Mouse (Mus musculus): ENCODE data around the gene Gm5485. TPM values are rescaled to one million over a fixed set of nuclear protein-coding genes. Genes with fewer than 3 reads are reported as not detected.
A peak's percentile ranks its signal among the peaks of the same experiment; 100 is the strongest.

Gm5485 gene
- polyA plus RNA-seq, 1 experiment from 2014 or later, result 0.58 TPM

- Histone ChIP-seq H3K9me3 (ENCODE audit: control insufficient read depth, low read length) (no peaks in the 10 kb centered on the region), H3K4me3 (ENCODE audit: low read depth, low read length) (no peak overlapping the region), H3K36me3 (ENCODE audit: control insufficient read depth, insufficient read depth, low read length) (no peaks in the 10 kb centered on the region), H3K4me1 (replicated peaks; ENCODE audit: control insufficient read depth, insufficient read depth) (0 out of 2 replicates have a peak, but pooled peaks cover 2% of the 10 kb centered on the region), H3K4me2 (replicated peaks; ENCODE audit: low read depth) (no peak overlapping the region), H3K9ac (ENCODE audit: low read length) (no peak overlapping the region), H3K27ac (replicated peaks) (no peak overlapping the region), H3K27me3 (ENCODE audit: control insufficient read depth, insufficient read depth, low read length) (no peaks in the 10 kb centered on the region)
- 29% methylated on average over 3 of the region's 3 CpGs for WGBS
- ATAC-seq (ENCODE audit: low FRiP score, low TSS enrichment) (peak; percentile 64), DNase-seq (ENCODE audit: low spot score) (peak; percentile 34)
- no peak for TF ChIP-seq CTCF (IDR thresholded peaks at IDR 0.05; ENCODE audit: low read depth)
- no peak for TF ChIP-seq EP300 (optimal IDR thresholded peaks at IDR 0.05)
Observed at GRCm38 (mm10) chr16:48410125-48410524, 2.1 kb downstream of the Gm5485 start.

GRCm38 (mm10) chr16:48409580-48409979, 2.6 kb downstream of the Gm5485 start:
- ATAC-seq (ENCODE audit: low FRiP score, low TSS enrichment) (no peak), DNase-seq (ENCODE audit: low spot score) (no peak)
- H3K4me3 ChIP-seq (ENCODE audit: low read depth, low read length), result peak overlapping the region; percentile 31; the same call in 1 of the 2 replicates
- no peak overlapping the region for H3K27ac ChIP-seq (replicated peaks)
- H3K27me3 ChIP-seq (ENCODE audit: control insufficient read depth, insufficient read depth, low read length), result no peaks in the 10 kb centered on the region
- no peaks in the 10 kb centered on the region for H3K9me3 ChIP-seq (ENCODE audit: control insufficient read depth, low read length)
- 0 out of 2 replicates have a peak, but pooled peaks cover 2% of the 10 kb centered on the region for H3K4me1 ChIP-seq (replicated peaks; ENCODE audit: control insufficient read depth, insufficient read depth)
- H3K4me2 ChIP-seq (replicated peaks; ENCODE audit: low read depth), result peak overlapping the region; percentile 44
- no peaks in the 10 kb centered on the region for H3K36me3 ChIP-seq (ENCODE audit: control insufficient read depth, insufficient read depth, low read length)
- TF ChIP-seq CTCF (IDR thresholded peaks at IDR 0.05; ENCODE audit: low read depth) (no peak), EP300 (optimal IDR thresholded peaks at IDR 0.05) (no peak)
- 23% methylated on average over 7 of the region's 7 CpGs for WGBS
- peak overlapping the region; percentile 31; the same call in 1 of the 2 replicates for H3K9ac ChIP-seq (ENCODE audit: low read length)

DNA sequence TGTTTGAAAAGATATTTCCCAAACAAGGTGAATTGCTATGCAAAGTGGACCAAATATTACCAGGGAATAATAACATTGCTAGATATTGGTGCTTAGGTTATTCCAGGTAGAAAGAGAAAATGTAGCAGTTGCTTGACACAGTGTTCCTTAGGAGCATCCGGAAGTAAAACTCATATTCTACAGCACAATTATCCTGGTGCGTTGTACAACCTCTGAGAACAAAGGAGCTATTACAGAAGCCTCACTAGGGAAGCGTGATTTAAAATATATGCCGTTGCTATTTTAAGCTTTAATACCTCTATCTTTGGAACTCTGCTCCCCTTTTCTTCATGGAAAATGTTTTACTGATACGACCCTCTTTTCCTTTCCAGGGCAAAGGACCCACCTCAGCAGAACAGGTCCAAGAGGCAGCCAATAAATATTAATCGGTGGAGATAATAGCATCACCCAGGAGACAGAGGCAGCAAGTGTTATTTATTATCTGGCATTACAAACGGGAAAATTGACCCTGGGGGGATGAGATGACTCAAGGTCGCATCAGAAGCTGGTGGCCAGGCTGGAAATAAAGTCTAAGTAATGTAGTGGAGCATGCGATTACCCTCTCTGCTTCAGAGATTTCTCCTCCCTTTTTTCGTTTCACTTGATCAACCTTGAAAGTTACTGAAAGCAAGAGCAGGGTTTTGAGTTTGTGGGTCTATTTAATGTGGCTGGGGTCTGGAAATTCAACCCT, 6.4 kb downstream of the Gm5485 start:
- ATAC-seq (ENCODE audit: low FRiP score, low TSS enrichment), result no peak
- WGBS, result 69% methylated on average over 10 of the region's 10 CpGs
- DNase-seq (ENCODE audit: low spot score), result no peak

DNA sequence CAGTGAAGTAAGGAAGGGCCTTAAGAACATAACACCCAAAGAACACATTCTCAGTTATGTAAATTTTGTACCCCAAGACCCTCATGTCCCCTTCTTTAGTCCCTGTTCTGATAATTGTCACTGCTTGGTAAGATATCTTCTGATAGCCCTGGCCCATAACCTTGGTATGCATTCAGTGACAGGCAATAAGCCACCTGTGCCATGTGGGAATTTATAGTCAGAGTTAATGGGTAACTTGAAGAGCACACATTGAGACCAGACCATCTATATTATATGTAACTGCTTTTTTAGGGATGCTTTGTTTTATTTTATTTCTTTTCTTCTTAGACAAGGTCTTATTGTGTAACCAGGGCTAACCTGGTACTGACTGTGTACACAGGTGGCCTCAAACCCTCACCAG, 8.2 kb downstream of the Gm5485 start:
- DNase-seq (ENCODE audit: low spot score) (no peak), ATAC-seq (ENCODE audit: low FRiP score, low TSS enrichment) (no peak)
- Histone ChIP-seq H3K9ac (ENCODE audit: low read length) (no peak overlapping the region), H3K4me2 (replicated peaks; ENCODE audit: low read depth) (no peak overlapping the region), H3K4me1 (replicated peaks; ENCODE audit: control insufficient read depth, insufficient read depth) (no peaks in the 10 kb centered on the region), H3K36me3 (ENCODE audit: control insufficient read depth, insufficient read depth, low read length) (no peaks in the 10 kb centered on the region), H3K27me3 (ENCODE audit: control insufficient read depth, insufficient read depth, low read length) (no peaks in the 10 kb centered on the region), H3K4me3 (ENCODE audit: low read depth, low read length) (no peak overlapping the region), H3K27ac (replicated peaks) (no peak overlapping the region), H3K9me3 (ENCODE audit: control insufficient read depth, low read length) (no peaks in the 10 kb centered on the region)
- TF ChIP-seq EP300 (optimal IDR thresholded peaks at IDR 0.05), result no peak
- TF ChIP-seq CTCF (IDR thresholded peaks at IDR 0.05; ENCODE audit: low read depth), result no peak

More for the DNA sequence above, 6.4 kb downstream of the Gm5485 start:
- H3K36me3 ChIP-seq (ENCODE audit: control insufficient read depth, insufficient read depth, low read length), result no peaks in the 10 kb centered on the region
- H3K9me3 ChIP-seq (ENCODE audit: control insufficient read depth, low read length), result no peaks in the 10 kb centered on the region
- TF ChIP-seq EP300 (optimal IDR thresholded peaks at IDR 0.05), result no peak
- TF ChIP-seq CTCF (IDR thresholded peaks at IDR 0.05; ENCODE audit: low read depth), result no peak
- H3K4me2 ChIP-seq (replicated peaks; ENCODE audit: low read depth), result no peak overlapping the region
- no peaks in the 10 kb centered on the region for H3K27me3 ChIP-seq (ENCODE audit: control insufficient read depth, insufficient read depth, low read length)
- H3K27ac ChIP-seq (replicated peaks), result no peak overlapping the region
- no peak overlapping the region for H3K4me3 ChIP-seq (ENCODE audit: low read depth, low read length)
- H3K4me1 ChIP-seq (replicated peaks; ENCODE audit: control insufficient read depth, insufficient read depth), result 0 out of 2 replicates have a peak, but pooled peaks cover 2% of the 10 kb centered on the region
- H3K9ac ChIP-seq (ENCODE audit: low read length), result no peak overlapping the region

DNA sequence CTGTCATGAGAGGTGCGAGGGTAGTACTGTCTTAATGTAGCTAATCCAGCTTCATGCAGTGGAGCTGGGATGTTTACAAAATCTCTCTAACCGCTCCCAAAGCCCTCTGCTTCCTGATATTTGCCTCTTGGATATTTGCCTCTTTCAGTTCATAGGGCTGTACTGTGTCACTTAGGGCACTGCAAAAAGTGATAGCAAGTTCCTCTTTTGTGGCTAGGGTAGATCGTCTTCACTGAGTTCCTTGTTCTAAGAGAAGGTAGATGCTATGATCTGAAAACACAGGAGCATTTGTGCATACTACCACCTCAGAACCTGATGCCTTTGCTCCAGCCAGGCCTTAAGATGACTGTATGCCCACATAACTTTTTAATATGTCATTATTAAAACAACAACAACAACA, 8.8 kb downstream of the Gm5485 start:
- ATAC-seq (ENCODE audit: low FRiP score, low TSS enrichment), result no peak
- TF ChIP-seq EP300 (optimal IDR thresholded peaks at IDR 0.05) (no peak), CTCF (IDR thresholded peaks at IDR 0.05; ENCODE audit: low read depth) (no peak)
- H3K27ac ChIP-seq (replicated peaks), result no peak overlapping the region

GRCm38 (mm10) chr16:48402963-48403362, 9.3 kb downstream of the Gm5485 start:
- DNase-seq (ENCODE audit: low spot score) (no peak), ATAC-seq (ENCODE audit: low FRiP score, low TSS enrichment) (no peak)
- H3K9me3 ChIP-seq (ENCODE audit: control insufficient read depth, low read length), result no peaks in the 10 kb centered on the region
- 58% methylated on average over 4 of the region's 4 CpGs for WGBS
- no peaks in the 10 kb centered on the region for H3K36me3 ChIP-seq (ENCODE audit: control insufficient read depth, insufficient read depth, low read length)
- H3K4me2 ChIP-seq (replicated peaks; ENCODE audit: low read depth), result no peak overlapping the region
- H3K9ac ChIP-seq (ENCODE audit: low read length), result no peak overlapping the region
- no peaks in the 10 kb centered on the region for H3K4me1 ChIP-seq (replicated peaks; ENCODE audit: control insufficient read depth, insufficient read depth)
- H3K27me3 ChIP-seq (ENCODE audit: control insufficient read depth, insufficient read depth, low read length), result no peaks in the 10 kb centered on the region
- H3K27ac ChIP-seq (replicated peaks), result no peak overlapping the region
- H3K4me3 ChIP-seq (ENCODE audit: low read depth, low read length), result no peak overlapping the region
- TF ChIP-seq EP300 (optimal IDR thresholded peaks at IDR 0.05) (no peak), CTCF (IDR thresholded peaks at IDR 0.05; ENCODE audit: low read depth) (no peak)

More for the DNA sequence above, 8.8 kb downstream of the Gm5485 start:
- Histone ChIP-seq H3K4me1 (replicated peaks; ENCODE audit: control insufficient read depth, insufficient read depth) (no peaks in the 10 kb centered on the region), H3K36me3 (ENCODE audit: control insufficient read depth, insufficient read depth, low read length) (no peaks in the 10 kb centered on the region), H3K9ac (ENCODE audit: low read length) (no peak overlapping the region), H3K27me3 (ENCODE audit: control insufficient read depth, insufficient read depth, low read length) (no peaks in the 10 kb centered on the region), H3K4me2 (replicated peaks; ENCODE audit: low read depth) (no peak overlapping the region), H3K4me3 (ENCODE audit: low read depth, low read length) (no peak overlapping the region), H3K9me3 (ENCODE audit: control insufficient read depth, low read length) (no peaks in the 10 kb centered on the region)
- 58% methylated on average over 3 of the region's 3 CpGs for WGBS
- DNase-seq (ENCODE audit: low spot score), result no peak
